Mouse (Mus musculus) mature B cell (primary cell): ENCODE measurements around the gene Gpr157.

Source experiments
- in situ Hi-C: fragments of 300-500 bp; cut with MboI; formaldehyde crosslinking; loops from 2 replicates; pipeline ENCODE4 v1.14.3; 2019

The Gpr157 gene

DNA sequence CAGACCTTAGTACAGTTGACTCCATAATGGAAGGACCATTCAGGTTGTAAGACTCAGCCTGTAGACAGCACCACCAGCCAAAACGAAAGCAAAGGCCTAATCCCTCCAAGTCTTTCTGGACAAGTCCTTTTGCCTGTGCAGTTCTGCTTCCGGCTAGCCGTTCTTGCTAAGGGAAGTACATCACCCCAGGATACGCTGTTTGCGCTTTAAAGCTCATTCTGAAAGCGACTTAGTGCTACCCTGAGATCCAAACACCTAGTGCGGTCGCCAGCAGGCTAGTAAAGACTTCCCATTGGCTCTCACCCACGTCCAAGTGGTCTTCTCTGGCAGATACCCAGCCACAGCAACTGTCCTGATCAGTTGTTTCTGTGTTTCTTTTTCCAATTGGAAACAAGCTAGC, 23.2 kb downstream of the Gpr157 start:
- in situ Hi-C loops = no loop called here

- in situ Hi-C loops = no loop called here
These were observed 25.7 kb downstream of the Gpr157 start for GRCm38 (mm10) chr4:150112867-150113266.

GRCm38 (mm10) chr4:150114505-150115061, 27.4 kb downstream of the Gpr157 start:
- in situ Hi-C loops = no loop called here

DNA sequence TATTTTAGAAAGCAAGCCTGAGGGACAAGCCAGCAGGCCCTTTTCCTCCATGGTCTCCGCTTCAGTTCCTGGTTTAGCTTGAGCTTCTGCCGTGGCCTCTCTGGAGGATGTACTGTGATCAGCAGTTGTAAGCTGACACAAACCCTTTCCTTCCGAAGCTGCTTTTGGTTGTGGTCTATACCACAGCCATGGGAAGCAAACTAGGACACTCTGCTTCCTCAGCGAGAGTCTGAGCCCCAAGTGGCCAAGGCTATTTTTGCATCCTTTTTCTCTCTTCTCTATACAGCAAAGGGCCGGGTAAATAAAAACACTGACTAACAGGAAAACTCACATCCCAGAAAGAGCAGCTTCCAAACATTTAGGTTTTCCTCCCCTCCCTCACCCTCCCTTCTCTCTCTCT, 30.1 kb downstream of the Gpr157 start:
- in situ Hi-C loops = no loop called here

DNA sequence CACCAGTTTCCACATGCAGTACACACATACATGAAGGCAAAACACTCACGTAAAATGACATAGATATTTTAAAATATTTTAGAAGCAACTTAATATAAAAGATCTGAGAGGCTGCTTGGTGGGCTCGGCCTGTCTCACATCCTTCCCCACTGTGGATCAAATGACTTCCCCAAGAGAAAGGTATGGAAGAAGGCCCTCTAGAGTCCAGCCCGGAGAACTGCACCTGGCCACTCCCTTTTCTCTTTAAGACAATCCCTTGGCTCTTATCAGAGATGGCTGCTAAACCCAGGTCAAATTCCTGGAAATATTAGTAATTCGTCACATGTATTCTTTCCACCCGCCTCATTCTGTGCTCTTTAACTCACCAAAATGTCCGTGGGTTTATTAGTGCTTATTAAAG, 31.0 kb downstream of the Gpr157 start:
- in situ Hi-C loops = no loop called here

- in situ Hi-C loops = no loop called here
These were observed 31.9 kb downstream of the Gpr157 start, which contains the start of gene Slc2a5 for GRCm38 (mm10) chr4:150119055-150119454. Slc2a5 (plus strand) TSS chr4:150119283.

GRCm38 (mm10) chr4:150119640-150120039, 32.5 kb downstream of the Gpr157 start:
- in situ Hi-C loops = no loop called here

DNA sequence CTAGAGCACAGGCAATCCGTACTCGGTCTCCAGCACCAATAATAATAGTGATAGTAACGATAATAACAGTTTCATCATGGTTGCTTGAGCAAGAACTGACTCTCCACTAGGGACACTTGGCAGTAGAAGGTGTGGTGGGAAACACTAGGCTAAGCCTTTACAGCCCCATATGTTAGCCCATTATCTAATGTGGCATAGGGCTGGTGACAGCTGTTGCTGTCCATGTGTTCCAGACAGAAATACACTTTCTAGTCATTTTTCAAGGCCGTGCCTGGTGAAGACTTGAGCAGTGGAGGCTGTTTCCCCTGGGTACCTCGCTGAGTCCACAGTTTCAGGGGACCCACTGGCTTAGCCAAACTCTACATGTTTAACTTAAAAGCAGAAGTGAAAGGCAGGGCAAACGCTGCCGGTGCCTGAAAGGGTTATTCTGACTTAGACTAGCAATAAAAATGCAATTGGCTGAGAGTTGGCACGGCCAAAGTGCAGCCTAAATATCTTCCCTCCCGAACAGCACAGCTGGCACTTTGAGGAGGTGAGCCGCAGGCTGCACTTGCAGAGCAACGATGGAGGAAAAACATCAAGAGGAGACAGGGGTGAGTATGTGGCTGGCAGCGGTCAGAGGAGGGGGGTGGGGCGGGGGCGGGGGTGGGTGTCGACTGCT, 33.1 kb downstream of the Gpr157 start:
- in situ Hi-C loops = no loop called here

DNA sequence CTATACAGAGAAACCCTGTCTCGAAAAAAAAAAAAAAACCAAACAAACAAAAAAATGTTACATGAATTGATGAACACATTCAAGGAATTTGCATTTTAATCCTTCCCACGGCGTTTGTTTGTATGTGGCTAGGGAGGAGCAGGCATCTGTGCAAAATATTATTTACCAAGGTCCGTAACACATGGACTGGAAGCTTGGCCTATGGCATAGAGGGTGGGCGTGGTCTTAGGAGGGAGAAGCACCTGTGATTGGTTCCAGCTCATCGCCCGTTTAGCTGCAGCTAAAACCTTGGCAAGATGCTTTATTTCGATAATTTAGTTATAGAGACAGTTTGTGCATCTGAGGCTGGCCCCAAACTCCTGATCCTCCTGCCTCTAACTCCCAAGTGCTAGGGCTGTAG, 34.3 kb downstream of the Gpr157 start:
- in situ Hi-C loops = no loop called here

DNA sequence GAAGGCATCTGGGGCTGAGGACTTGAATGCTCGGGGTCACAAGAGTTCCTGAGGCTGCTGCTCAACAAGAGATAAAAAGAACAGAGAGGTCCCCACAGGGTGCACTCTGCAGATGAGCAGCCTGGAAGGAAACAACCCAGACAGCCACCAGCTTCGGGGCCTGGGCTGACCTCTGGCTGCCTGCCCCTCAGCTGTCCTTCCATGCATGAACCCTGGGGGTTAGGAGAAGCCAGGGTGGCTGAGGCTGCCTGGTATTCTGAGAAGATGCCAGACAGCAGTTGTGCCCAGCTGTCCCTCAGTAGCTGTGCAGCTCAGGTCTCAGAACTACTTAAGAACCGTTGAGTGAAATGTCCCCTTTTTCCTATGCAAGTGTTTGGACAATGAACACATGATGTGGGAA, 35.3 kb downstream of the Gpr157 start:
- in situ Hi-C loops = no loop called here

- in situ Hi-C loops = no loop called here
These were observed 39.2 kb downstream of the Gpr157 start for GRCm38 (mm10) chr4:150126373-150126772.

GRCm38 (mm10) chr4:150127894-150128293, 40.7 kb downstream of the Gpr157 start:
- in situ Hi-C loops = no loop called here

DNA sequence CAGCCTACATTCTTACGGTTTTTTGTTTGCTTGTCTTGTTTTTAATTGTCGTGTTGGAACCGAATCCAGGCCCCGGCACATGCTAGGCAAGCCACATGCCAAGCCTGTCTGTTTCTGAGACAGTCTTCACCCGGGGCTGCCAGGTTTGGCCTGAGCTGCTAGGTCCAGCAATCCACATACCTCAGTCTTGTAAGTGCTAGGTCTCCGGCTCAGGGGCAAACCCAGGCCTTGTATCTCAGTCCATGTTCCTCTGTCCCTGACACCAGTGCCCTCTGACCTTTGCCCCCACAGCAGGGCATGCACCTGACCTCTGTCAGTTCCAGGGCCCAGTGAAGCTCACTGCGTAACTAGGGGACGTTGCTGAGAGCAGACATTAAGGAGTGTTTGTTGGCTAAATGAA, 41.4 kb downstream of the Gpr157 start:
- in situ Hi-C loops = no loop called here

DNA sequence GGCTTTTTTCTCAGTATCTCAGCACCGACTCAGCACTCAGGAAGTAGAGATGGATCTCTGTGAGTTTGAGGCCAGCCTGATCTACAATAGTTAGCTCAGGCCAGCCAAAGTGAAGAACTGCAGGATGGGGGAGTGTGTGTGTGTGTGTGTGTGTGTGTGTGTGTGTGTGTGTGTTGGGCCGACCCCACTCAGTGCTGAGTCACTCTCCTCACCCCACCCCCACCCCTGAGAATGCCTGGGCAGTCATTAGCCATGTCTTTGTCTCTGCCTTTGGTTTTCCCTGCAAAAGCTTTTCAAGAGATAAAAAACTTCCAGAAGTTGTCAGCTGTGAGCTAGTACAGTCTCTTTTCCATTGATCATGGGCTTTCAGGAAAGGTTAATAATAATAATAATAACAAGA, 43.5 kb downstream of the Gpr157 start:
- in situ Hi-C loops = no loop called here

- in situ Hi-C loops = no loop called here
These were observed 45.6 kb downstream of the Gpr157 start for GRCm38 (mm10) chr4:150132692-150133271.

- in situ Hi-C loops = no loop called here
These were observed 48.1 kb downstream of the Gpr157 start for GRCm38 (mm10) chr4:150135254-150135653.

DNA sequence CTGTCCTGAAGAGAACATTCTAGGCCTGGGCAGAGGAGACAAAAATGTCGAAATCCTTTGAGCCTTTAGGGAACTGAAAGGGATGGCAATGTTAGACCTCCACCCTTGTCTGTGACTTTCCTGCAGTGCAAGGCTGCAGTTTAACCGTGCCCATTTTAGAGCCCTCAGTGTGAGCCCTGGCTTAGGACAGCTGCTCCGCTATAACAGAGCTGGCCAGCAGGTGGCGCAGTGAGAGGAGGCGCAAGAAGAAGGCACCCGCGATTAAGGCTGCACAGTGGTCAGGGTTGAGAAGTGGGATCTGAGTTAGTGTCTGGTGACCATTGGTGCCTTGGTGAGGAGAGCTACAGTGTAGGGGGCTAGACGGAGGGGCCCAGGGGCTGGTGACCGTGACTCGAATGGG, 49.5 kb downstream of the Gpr157 start:
- in situ Hi-C loops = no loop called here

- in situ Hi-C loops = no loop called here
These were observed 50.4 kb downstream of the Gpr157 start for GRCm38 (mm10) chr4:150137368-150138083.

- in situ Hi-C loops = no loop called here
These were observed 50.9 kb downstream of the Gpr157 start for GRCm38 (mm10) chr4:150138084-150138543.

GRCm38 (mm10) chr4:150139090-150139489, 51.9 kb downstream of the Gpr157 start:
- in situ Hi-C loops = no loop called here

DNA sequence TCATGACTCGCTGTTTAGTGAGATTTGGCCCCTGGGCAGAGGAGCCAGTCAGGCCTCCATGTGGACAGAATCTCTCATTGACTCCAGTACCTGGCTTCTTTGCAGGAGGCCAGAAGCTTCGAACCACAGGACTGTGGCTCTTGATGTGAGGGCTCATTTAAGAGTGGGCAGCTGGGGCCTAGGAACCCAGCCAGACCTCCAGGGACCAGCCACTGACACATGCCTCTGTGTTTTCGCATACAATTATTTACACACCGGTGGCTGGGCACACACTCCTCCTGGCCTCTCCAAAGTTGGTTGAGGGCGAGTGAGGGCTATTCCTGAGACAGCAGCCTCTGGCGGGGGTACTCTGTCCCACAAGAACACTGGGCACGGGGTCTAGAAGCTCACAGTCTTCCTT, 53.2 kb downstream of the Gpr157 start:
- in situ Hi-C loops = no loop called here

DNA sequence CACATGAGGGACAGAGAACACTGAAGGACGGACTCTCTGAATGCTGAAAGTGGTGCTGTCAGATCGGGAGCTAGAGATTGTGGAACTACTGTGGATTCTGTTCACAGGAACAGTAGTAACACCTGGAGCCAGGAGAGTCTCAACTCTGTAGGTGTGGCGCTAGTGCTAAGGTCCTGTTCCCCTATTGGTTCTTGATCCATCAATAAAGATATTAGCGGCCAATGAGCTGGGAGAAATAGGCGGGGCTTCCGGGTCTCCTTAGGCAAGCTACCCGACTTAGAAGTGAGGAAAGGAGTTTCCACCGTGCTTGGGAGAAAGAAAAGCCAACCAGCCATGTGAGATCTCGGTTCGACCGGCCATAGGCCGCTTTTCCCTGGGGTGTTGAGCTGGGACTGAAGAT, 57.1 kb downstream of the Gpr157 start:
- in situ Hi-C loops = no loop called here

GRCm38 (mm10) chr4:150146286-150146685, 59.1 kb downstream of the Gpr157 start:
- in situ Hi-C loops = no loop called here
